Mouse (Mus musculus): ENCODE measurements at regions not wholly inside any gene's neighbourhood (a gene's known extent, or its start where the extent isn't known, plus 50 kb on each side); places are given as distances from the start of the nearest gene placed in this dataset.

DNA sequence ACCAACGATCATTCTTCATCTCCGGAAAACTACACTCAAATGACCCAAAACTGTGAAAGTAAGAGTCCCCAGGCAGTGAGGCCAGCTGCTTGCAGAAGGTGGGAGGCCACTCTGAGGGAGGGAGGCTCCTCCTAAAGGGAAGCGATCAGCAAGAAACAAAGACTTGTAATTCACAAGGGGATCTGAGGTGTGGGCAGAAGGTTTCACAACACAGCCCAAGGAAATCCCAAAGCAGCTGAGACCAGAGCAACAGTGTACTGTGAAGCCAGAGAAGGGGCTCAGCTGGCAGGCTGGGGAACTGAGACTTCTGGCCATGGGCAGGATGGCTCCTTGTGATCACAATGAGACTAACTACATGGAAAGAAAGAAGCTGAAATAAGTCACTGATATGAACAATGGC is 93.8 kb downstream of the Aipl1 start:
- TF ChIP-seq CTCF (IDR thresholded peaks at IDR 0.05; ENCODE audit: borderline replicate concordance, control insufficient read depth, extremely low read depth, insufficient read depth, low read length, poor library complexity) (no peak), POLR2A (IDR thresholded peaks at IDR 0.05; ENCODE audit: control insufficient read depth, extremely low read depth, insufficient read depth, low read length, poor library complexity) (no peak)

All from thymus, adult 2 months (tissue).